Mouse (Mus musculus): Measurements from ENCODE around the gene Dnah9.

The Dnah9 gene

DNA sequence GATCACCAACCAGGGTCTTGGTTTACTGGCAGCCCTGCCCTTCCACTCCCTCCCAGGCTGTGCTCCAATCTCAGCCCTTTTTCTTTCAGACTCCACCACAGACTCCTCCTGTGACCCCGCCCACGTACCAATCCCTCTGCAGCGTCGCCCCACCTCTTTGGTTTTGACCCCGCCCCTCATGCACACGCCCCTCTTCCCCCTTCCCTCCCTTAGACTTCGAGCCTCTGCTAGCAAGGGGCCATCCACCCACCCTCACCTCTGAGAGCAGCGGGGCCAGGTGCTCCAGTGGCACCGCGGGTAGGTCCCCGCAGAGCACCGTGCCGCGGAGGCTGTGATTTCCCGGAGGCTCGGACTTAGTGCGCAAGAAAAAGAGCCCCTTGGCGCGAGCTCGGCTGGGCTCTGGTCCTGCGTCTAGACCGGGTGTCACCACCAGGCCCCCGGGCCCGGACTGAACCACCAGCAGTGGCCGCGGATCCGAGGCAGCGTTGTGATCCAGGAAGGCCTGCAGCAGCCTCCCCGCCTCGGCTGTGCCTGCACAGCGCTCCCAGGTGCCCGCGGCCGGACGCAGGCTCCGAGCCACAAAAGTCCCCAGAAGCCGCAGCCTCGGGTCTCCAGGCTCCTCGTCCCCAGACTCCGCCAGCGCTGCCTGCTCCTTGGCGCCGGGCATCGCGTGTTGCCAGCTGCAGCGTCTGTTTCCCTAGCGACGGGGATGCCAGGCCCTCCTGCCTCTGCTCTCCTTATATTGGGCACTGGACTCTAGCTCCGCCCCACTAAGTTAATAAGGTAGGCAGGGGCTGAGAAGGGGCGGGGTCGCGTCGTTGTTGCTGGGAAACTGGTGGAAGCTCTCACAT, at the start of gene Dnah9:
TSS of gene Dnah9 (minus strand) at position 751 of the 851 bp plus-strand sequence.
- no peak for DNase-seq (ENCODE audit: low read depth, low spot score)

DNA sequence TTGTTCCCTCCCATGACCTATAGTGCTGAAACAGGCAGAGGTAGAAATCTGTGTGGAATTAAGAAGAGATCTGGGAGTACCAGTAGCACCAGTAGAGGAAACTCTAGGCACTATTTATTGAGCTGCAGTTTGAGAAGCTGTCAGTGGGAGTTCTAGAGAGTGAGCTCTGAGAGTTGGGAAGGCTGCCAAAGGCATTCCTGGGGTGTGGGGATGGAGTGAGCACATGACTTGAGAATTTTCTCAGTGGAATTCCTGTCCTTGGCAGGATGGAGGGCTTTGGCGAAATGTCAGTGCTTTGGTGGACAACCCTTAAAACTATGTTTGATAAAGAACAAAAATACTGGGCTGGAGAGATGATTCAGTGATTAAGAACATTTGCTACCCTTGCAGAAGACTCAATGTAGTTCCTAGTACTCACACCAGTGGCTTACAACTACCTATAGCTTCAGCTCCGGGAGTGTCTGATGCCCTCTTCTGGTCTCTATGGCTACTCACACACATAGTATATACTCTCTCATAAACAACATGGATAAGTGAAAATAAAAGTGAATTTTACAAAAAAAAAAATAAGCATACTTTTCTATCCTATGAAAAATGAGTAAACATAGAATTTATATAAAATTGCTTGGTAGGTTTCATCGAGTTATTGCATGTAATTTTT, 20.4 kb upstream of the Dnah9 start:
- DNase-seq (ENCODE audit: low read depth, low spot score): no peak

- DNase-seq (ENCODE audit: low read depth, low spot score): no peak
Observed at GRCm38 (mm10) chr11:66188146-66188545, 19.8 kb upstream of the Dnah9 start.

DNA sequence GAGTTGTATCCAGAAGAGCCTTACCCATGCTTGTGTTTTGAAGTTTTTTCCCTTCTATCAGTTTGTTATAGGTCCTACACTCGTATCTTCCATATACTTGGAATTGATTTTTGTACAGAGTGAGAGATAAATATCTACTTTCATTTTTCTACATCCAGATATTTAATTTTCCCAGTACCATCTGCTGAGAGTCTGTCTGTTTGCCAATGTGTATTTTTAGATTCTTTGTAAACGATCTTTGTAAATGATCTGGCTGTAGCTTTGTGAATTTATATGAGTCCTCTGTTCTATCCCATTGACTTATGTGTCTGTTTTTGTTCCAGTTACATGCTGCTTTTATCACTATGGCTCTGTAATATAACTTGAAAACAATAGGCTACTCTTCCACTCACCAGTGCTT, 9.4 kb upstream of the Dnah9 start:
- no peak for DNase-seq (ENCODE audit: low read depth, low spot score)

- DNase-seq (ENCODE audit: low read depth, low spot score): no peak
Observed at GRCm38 (mm10) chr11:66164022-66164421, 4.3 kb downstream of the Dnah9 start.

DNA sequence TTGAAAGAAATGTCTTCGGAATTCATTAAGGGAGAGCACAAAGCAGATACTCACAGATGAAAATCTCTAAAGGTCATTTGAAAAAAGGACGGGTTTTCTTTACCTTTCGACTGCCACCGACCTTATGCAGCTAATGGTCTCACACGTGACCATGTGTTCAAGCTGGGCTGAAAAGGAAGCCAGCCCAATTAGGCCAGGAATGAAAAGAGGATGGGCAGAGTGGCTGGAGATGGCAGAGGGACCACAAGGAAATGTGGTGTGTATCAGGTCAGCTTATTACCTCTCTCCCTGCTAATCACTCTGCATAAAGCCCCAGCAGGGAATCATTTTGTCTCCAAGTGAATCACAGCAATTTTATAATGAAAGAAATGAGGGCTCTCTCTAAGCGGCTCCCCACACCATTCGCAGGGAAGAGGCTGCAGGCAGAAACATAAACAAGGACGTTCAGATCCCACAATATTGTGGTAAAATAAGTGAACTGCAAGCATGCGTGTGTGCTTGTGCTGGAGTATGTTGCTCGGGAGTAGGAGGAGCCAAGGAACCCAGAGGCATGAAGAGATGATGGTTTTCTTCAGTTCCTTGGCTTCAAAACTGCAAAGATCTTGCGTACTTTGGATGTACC, 27.6 kb downstream of the Dnah9 start:
- DNase-seq (ENCODE audit: low read depth, low spot score): no peak

- DNase-seq (ENCODE audit: low read depth, low spot score): no peak
Observed at GRCm38 (mm10) chr11:66134826-66135225, 33.5 kb downstream of the Dnah9 start.

GRCm38 (mm10) chr11:66126150-66126549, 42.2 kb downstream of the Dnah9 start:
- DNase-seq (ENCODE audit: low read depth, low spot score): no peak

DNA sequence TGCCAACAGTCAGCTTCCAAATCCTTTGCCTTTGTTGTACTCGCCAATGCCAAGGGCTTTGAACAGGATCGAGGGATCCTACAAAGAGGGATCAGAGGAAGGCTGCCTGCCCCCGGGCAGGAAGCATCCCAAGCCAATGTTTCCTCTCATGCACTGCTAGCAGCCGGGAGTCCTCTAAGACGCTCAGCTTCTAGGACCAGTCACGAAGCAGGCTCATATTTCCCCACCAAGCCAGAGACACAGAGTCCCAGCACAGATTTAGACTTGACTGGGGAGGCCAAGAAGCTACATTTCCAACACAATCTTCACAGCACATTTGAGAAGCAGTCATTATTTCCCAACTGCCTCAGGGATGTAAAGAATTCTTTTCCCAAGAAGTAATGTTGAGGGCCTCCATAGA, 43.9 kb downstream of the Dnah9 start:
- no peak for DNase-seq (ENCODE audit: low read depth, low spot score)

DNA sequence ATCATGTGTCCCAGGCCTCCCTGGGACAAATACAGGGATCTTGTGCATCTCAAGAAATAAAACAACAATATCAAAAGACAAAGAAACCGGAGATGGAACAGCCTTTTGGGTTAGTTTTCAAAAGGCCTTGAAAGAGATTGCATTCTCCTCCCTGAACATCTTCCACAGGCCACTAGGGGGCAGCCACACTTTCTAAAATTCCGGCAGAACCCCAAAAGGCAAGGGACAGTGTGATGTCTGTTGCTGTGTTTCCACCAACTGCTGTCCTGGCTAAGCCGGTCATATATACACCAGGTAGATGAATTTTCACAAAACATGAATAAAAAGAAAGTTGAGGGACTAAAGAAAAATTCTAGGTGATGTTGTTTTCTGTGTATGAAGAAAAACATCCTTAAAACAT, 46.3 kb downstream of the Dnah9 start:
- peak; percentile 3 for DNase-seq (ENCODE audit: low read depth, low spot score)

- no peak for DNase-seq (ENCODE audit: low read depth, low spot score)
Observed at GRCm38 (mm10) chr11:66083663-66084254, 84.6 kb downstream of the Dnah9 start.

GRCm38 (mm10) chr11:66072921-66073320, 95.4 kb downstream of the Dnah9 start:
- no peak for DNase-seq (ENCODE audit: low read depth, low spot score)

GRCm38 (mm10) chr11:66058956-66059355, 109.4 kb downstream of the Dnah9 start:
- no peak for DNase-seq (ENCODE audit: low read depth, low spot score)

GRCm38 (mm10) chr11:66051294-66051693, 117.1 kb downstream of the Dnah9 start:
- DNase-seq (ENCODE audit: low read depth, low spot score): no peak

DNA sequence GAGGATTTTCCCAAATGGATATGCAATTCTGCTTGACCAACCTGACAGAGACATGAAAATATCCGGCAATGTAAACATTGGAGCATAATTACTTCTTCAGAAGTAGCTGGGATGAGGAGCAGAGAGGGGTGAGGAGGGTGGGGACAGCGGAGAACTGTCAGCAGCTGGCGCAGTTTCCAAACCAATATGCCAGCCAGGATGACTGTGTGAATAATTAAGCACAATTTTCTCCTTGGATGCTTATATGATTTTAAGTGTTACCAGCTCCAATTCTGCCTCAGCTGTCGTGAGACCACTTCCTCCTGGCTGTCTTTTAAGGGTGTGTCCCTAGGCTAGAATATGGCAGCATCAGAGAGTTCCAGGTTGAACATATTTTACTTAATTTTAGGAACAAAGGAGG, 119.2 kb downstream of the Dnah9 start:
- no peak for DNase-seq (ENCODE audit: low read depth, low spot score)

GRCm38 (mm10) chr11:66046594-66047193, 121.7 kb downstream of the Dnah9 start:
- DNase-seq (ENCODE audit: low read depth, low spot score): no peak

GRCm38 (mm10) chr11:66043635-66044034, 124.7 kb downstream of the Dnah9 start:
- DNase-seq (ENCODE audit: low read depth, low spot score): no peak

DNA sequence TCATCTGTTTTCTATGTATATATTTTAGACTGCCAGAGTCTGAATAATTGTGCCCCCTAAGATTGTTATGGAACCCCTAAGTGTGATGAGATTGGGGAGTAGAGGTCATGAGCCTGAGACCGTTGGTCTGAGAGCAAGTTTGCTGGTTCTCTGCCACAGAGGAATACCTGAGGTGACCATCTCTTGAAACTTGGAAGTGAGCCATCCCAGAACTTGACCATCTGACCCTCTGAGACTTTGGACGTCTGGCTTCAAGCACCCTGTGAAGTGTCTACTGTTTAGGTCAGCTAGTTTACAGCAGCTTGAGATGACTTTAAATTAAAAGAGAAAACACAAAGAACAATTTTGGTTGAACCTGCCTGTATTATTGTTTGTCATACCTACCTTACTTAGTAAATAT, 125.8 kb downstream of the Dnah9 start:
- DNase-seq (ENCODE audit: low read depth, low spot score): no peak

DNA sequence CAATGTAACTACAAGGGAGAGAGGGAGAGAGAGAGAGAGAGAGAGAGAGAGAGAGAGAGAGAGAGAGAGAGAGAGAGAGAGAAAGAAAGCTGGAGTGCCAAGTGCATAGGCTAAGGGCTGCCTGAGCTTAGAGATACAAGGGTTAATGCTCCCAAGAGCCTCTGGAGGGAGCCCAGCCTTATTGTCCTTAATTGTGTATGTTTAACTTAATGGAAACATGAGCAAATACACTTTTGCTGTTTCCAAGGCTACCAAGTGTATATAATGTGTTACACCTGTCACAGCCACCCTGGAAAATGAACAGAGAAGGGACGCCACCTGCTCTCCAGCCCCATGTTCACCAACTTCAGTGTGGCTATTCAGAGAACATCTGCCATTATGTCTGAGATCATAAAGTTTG, 142.6 kb downstream of the Dnah9 start:
- DNase-seq (ENCODE audit: low read depth, low spot score): no peak

DNA sequence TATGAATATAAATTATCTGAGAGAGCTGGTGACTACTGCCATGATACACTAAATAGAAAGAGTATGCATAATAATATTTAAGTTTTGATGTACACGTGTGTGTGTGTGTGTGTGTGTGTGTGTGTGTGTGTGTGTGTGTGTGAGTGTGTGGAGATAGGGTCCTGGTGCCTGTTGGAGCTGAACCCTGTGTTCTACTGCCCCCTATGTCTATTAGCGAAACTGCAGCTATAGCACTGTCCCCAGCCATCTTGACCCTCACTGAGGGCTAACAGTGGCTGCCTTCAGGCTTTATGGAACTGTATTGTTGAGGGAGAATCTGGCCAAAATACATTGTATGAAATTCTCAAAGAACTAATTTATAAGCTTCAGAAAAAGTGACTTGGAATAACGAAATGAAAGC, 192.5 kb downstream of the Dnah9 start:
- DNase-seq (ENCODE audit: low read depth, low spot score): no peak

DNA sequence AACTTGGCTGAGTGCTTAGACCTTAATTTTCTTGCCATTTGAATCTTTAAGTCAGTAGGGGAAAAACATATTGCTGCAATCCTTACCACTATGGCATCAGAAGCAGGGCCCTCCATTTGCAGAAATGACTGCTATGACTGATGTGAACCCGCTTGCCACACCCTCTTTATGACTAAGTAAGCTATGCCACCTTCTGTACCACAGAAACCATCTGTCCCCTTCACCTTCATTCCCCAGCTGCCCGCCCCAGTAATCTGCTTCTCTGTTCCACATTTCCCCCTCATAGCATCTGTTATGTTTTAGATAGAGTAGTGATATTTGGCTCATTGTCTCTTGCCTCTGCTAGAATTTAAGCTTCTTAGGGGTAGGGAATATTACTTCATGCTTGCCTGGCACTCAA, 237.6 kb downstream of the Dnah9 start:
- DNase-seq (ENCODE audit: low read depth, low spot score): no peak

GRCm38 (mm10) chr11:65930359-65930758, 238.0 kb downstream of the Dnah9 start:
- DNase-seq (ENCODE audit: low read depth, low spot score): no peak
